1 mouse cellular context compared by ENCODE assay signal in the genomic region with DNA sequence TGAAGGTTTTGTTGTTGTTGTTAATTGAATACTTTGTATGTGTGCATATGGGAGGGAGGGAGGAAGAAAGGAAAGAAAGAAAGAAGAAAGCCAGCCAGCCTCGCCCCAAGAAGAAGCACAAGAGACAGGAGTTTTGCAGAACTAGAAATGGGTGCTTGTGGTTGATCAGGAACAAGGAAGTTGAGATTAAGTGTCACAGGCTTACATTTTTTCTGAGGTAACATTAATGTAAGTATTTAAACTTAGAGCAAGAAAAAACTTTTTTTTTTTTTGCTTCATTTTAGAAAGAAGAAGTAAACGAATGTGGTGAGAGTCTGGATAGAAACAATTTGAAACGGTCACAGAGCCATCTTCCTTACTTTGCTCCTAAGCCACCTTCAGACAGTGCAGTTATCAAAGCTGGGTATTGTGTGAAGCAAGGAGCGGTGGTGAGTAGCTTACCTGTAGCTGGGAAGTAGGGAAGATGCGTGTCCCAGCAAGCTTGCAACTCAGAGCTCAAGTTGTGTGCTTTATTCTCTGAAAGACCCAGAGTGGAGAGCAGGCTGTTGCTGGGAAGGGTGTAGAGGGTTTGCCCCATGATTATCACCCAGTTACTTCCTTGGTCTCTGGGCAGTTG.
TF ChIP-seq lines count a peak whose summit lies in the region.

No protein-coding gene starts in this region.

TF ChIP-seq in MEL, 35 proteins besides CTCF, POLR2A, EP300 and RAD21 (continued from another document):
- no peak; the same call in 1 of the 2 replicates for TF ChIP-seq GATA1 (IDR thresholded peaks at IDR 0.05; ENCODE audit: low read depth, low read length)
- TF ChIP-seq MAFK (IDR thresholded peaks at IDR 0.05; ENCODE audit: borderline replicate concordance, low read depth, low read length) = no peak
- peak; percentile 33; the same call in 1 of the 2 replicates for TF ChIP-seq RCOR1 (IDR thresholded peaks at IDR 0.05; ENCODE audit: low read depth, low read length)
- TF ChIP-seq UBTF (IDR thresholded peaks at IDR 0.05; ENCODE audit: borderline replicate concordance, insufficient read depth, low read depth, low read length) = no peak
- 0 out of 2 replicates have a peak, but pooled peaks have one; percentile 48 for TF ChIP-seq MAZ (IDR thresholded peaks at IDR 0.05; ENCODE audit: low read depth, low read length)
- TF ChIP-seq SMC3 (IDR thresholded peaks at IDR 0.05; ENCODE audit: low read depth, low read length) = no peak
- TF ChIP-seq ETS1 (IDR thresholded peaks at IDR 0.05; ENCODE audit: low read depth, low read length) = peak; percentile 44
- no peak for TF ChIP-seq JUND (IDR thresholded peaks at IDR 0.05; ENCODE audit: low read depth, low read length)
- peak; percentile 70; the same call in 1 of the 2 replicates for TF ChIP-seq MYC (IDR thresholded peaks at IDR 0.05; ENCODE audit: low read depth, low read length)
- TF ChIP-seq NRF1 (IDR thresholded peaks at IDR 0.05; ENCODE audit: insufficient read depth, low read depth, low read length, poor library complexity, severe bottlenecking) = no peak
- 0 out of 2 replicates have a peak, but pooled peaks have one; percentile 15 for TF ChIP-seq TCF12 (IDR thresholded peaks at IDR 0.05; ENCODE audit: low read depth, low read length)
- no peak for TF ChIP-seq ZKSCAN1 (IDR thresholded peaks at IDR 0.05; ENCODE audit: low read depth, low read length)
- TF ChIP-seq MAX (IDR thresholded peaks at IDR 0.05; ENCODE audit: low read length) = peak; percentile 44; the same call in 1 of the 2 replicates
- no peak for TF ChIP-seq ZMIZ1 (IDR thresholded peaks at IDR 0.05; ENCODE audit: low read depth, low read length)
- TF ChIP-seq SIN3A (IDR thresholded peaks at IDR 0.05; ENCODE audit: low read length) = peak; percentile 80
- TF ChIP-seq USF1 (IDR thresholded peaks at IDR 0.05; ENCODE audit: low read depth, low read length) = no peak
- no peak for TF ChIP-seq CHD2 (IDR thresholded peaks at IDR 0.05; ENCODE audit: low read length)
- TF ChIP-seq USF2 (IDR thresholded peaks at IDR 0.05; ENCODE audit: borderline replicate concordance in 1 of 2, insufficient read depth in 1 of 2, low read depth in 1 of 2, low read length in 2 of 2) = no peak
- no peak for TF ChIP-seq TAL1 (IDR thresholded peaks at IDR 0.05; ENCODE audit: low read length)
- no peak for TF ChIP-seq ZC3H11A (IDR thresholded peaks at IDR 0.05; ENCODE audit: low read depth, low read length)
- no peak for TF ChIP-seq E2F4 (IDR thresholded peaks at IDR 0.05; ENCODE audit: borderline replicate concordance, low read depth, low read length)
- no peak for TF ChIP-seq BHLHE40 (IDR thresholded peaks at IDR 0.05; ENCODE audit: borderline replicate concordance, low read depth, low read length)
- peak; percentile 63 for TF ChIP-seq NELFE (IDR thresholded peaks at IDR 0.05; ENCODE audit: low read depth, low read length)
- peak; percentile 89 for TF ChIP-seq ZNF384 (IDR thresholded peaks at IDR 0.05; ENCODE audit: low read depth, low read length)
- TF ChIP-seq KAT2A (conservative IDR thresholded peaks at IDR 0.05; ENCODE audit: low read depth, low read length) = 0 out of 2 replicates have a peak, but pooled peaks have one; percentile 26
- TF ChIP-seq GABPA (IDR thresholded peaks at IDR 0.05; ENCODE audit: low read depth, low read length) = no peak
